ENCODE assay signal across 8 mouse cellular contexts in genomic region chr12:110454223-110454622, GRCm38 (mm10). TPM values are rescaled to one million over a fixed set of nuclear protein-coding genes. Genes with fewer than 3 reads are reported as not detected.
DNase-seq lines count a peak whose midpoint lies in the region; ATAC-seq and TF ChIP-seq lines count a peak whose summit lies in the region.

No protein-coding gene starts in this region.

- H3K9me3 ChIP-seq in liver, postnatal 0 days (ENCODE audit: low read length) = no peaks in the 10 kb centered on the region

- WGBS in liver, postnatal 0 days (ENCODE audit: insufficient replicate concordance) = 12% methylated on average over 5 of the region's 5 CpGs

- no peak for TF ChIP-seq EP300 in liver, postnatal 0 days (IDR thresholded peaks at IDR 0.05; ENCODE audit: low read depth)

- H3K4me3 ChIP-seq in liver, postnatal 0 days (ENCODE audit: low read depth, low read length) = no peak overlapping the region

- peak; percentile 77 to 81 for DNase-seq in B cell, adult 2 months
- peak; percentile 86 for DNase-seq in R1 (ENCODE audit: low read depth, low spot score)
- DNase-seq in kidney, adult 8-10 months = peak; percentile 53 to 76
- DNase-seq in liver, postnatal 0 days = peak; percentile 72
- DNase-seq in retina, embryonic 14.5 days (ENCODE audit: low spot score) = peak; percentile 76
- DNase-seq in thymus, postnatal 25 days = peak; percentile 87

- no peaks in the 10 kb centered on the region; the same call in 1 of the 2 replicates for H3K36me3 ChIP-seq in liver, postnatal 0 days (replicated peaks; ENCODE audit: insufficient read depth, low read length)

- no peaks in the 10 kb centered on the region for H3K27me3 ChIP-seq in liver, postnatal 0 days (ENCODE audit: insufficient read depth, low read length)

- no peak overlapping the region for H3K4me2 ChIP-seq in liver, postnatal 0 days (ENCODE audit: low read depth, low read length)

- peak; percentile 93 for ATAC-seq in common myeloid progenitor, adult 5-6 weeks (replicated peaks; ENCODE audit: low read depth, poor library complexity, severe bottlenecking)
- peak; percentile 84 for ATAC-seq in granulocyte monocyte progenitor cell, adult 5-6 weeks (replicated peaks; ENCODE audit: poor library complexity, severe bottlenecking)
- ATAC-seq in liver, postnatal 0 days = peak; percentile 74

- no peaks in the 10 kb centered on the region for H3K4me1 ChIP-seq in liver, postnatal 0 days (ENCODE audit: insufficient read depth)

- H3K9ac ChIP-seq in liver, postnatal 0 days (replicated peaks) = no peak overlapping the region

- H3K27ac ChIP-seq in liver, postnatal 0 days (ENCODE audit: low read depth) = no peak overlapping the region

- TF ChIP-seq CTCF in liver, postnatal 0 days (IDR thresholded peaks at IDR 0.05; ENCODE audit: low read depth) = peak; percentile 85

RNA-seq across cellular contexts. Expression of gene Ppp2r5c, which starts 7.3 kb away (rescaled TPM):
- total RNA-seq in common myeloid progenitor, adult 5-6 weeks (2017) = 222 and 243 TPM in 2 replicates
- 106 and 113 TPM in 2 replicates for total RNA-seq in granulocyte monocyte progenitor cell, adult 5-6 weeks (2014; fragmentation: Nextera tagmentation)
- total RNA-seq in granulocyte monocyte progenitor cell, adult 5-6 weeks (2017) = 183 and 215 TPM in 2 replicates
- polyA plus RNA-seq in liver, postnatal 0 days (2015; fragmentation: Nextera tagmentation; extraction: Ambion mirVana) = 53.3 and 55.5 TPM in 2 replicates
